Mouse (Mus musculus) limb, embryonic 10.5 days (tissue): ENCODE measurements around the gene Gm3149. TPM values are rescaled to one million over a fixed set of nuclear protein-coding genes. Genes with fewer than 3 reads are reported as not detected.
"Not testable (repeated sequence)": the region's sequence is repeated elsewhere in the genome, so short reads cannot be mapped to it uniquely, and the experiment has no call there.

ENCODE experiments used
- DNase-seq: peaks from one replicate; pipeline ENCODE4 v3.0.0-alpha.2; 2017; ENCODE audit warnings: low spot score
- H3K27ac ChIP-seq: fragments of 300-500 bp; sonication (generic); 2 replicates; pipeline ENCODE4 v1.5.1; 2016; ENCODE audit warnings: mild to moderate bottlenecking
- H3K27me3 ChIP-seq: fragments of 300-500 bp; sonication (generic); 2 replicates; pipeline ENCODE4 v1.6.1; 2016; ENCODE audit warnings: low read depth, mild to moderate bottlenecking; ENCODE audit not compliant: poor library complexity, severe bottlenecking
- H3K36me3 ChIP-seq: fragments of 300-500 bp; sonication (generic); 2 replicates; pipeline ENCODE4 v1.6.1; 2016; ENCODE audit warnings: mild to moderate bottlenecking, moderate library complexity
- H3K4me1 ChIP-seq: fragments of 300-500 bp; sonication (generic); 2 replicates; pipeline ENCODE4 v1.6.1; 2016
- H3K4me3 ChIP-seq: fragments of 300-500 bp; sonication (generic); 2 replicates; pipeline ENCODE4 v1.5.1; 2016; ENCODE audit warnings: mild to moderate bottlenecking, moderate library complexity
- H3K9me3 ChIP-seq: fragments of 300-500 bp; sonication (generic); replicated peaks from 2 replicates; pipeline ENCODE4 v1.6.1; 2016; ENCODE audit warnings: mild to moderate bottlenecking
- WGBS: fragments of 180-500 bp; shearing (Covaris S2); methylation state at CpG from one replicate; pipeline ENCODE4 v1.1.7; 2016; 5-methylcytosine and 5-hydroxymethylcytosine counted together
- polyA plus RNA-seq: library from polyadenylated mRNA; unstranded; fragments of >200 nt; fragmentation: Nextera tagmentation; extraction: Ambion mirVana; gene quantifications from 2 replicates; pipeline ENCODE4 v1.2.1, GENCODE M21; 2016

The Gm3149 gene
- not detected in 2 replicates for polyA plus RNA-seq

GRCm38 (mm10) chr14:4316983-4317382 is at the start of gene Gm3149:
Gene Gm3149, plus strand, starts transcription at chr14:4317283.
- no CpG with 5 or more reads among the region's 1 CpGs for WGBS
- H3K27ac ChIP-seq, H3K9me3 ChIP-seq, DNase-seq, H3K36me3 ChIP-seq, H3K4me3 ChIP-seq, H3K4me1 ChIP-seq, H3K27me3 ChIP-seq: not testable (repeated sequence)

- not testable (repeated sequence) for H3K4me3 ChIP-seq, H3K36me3 ChIP-seq, H3K9me3 ChIP-seq, H3K27me3 ChIP-seq, DNase-seq, H3K27ac ChIP-seq, H3K4me1 ChIP-seq
- 86% methylated on average over 2 of the region's 2 CpGs for WGBS
These were observed 47.7 kb upstream of the Gm3149 start for GRCm38 (mm10) chr14:4269238-4269950.

- H3K9me3 ChIP-seq, H3K36me3 ChIP-seq, H3K4me1 ChIP-seq, DNase-seq, H3K27ac ChIP-seq, H3K27me3 ChIP-seq, H3K4me3 ChIP-seq: not testable (repeated sequence)
- 90% methylated on average over 3 of the region's 3 CpGs for WGBS
These were observed 37.3 kb upstream of the Gm3149 start for GRCm38 (mm10) chr14:4279828-4280227.

- not testable (repeated sequence) for H3K4me1 ChIP-seq, H3K27me3 ChIP-seq, H3K9me3 ChIP-seq, H3K36me3 ChIP-seq
- peak within 1 kb of the TSS; percentile 64 for H3K27ac ChIP-seq
- peak within 1 kb of the TSS; percentile 50 for H3K4me3 ChIP-seq
- WGBS, result 4% methylated on average over 16 of the region's 48 CpGs
- peak; percentile 45 for DNase-seq
These were observed 17.5 kb downstream of the Gm3149 start, which contains the start of gene 2610042L04Rik for GRCm38 (mm10) chr14:4334476-4335080. Gene 2610042L04Rik, plus strand, starts transcription at chr14:4334763.

- H3K27me3 ChIP-seq, H3K36me3 ChIP-seq, H3K9me3 ChIP-seq, H3K4me3 ChIP-seq, H3K27ac ChIP-seq, H3K4me1 ChIP-seq, DNase-seq: not testable (repeated sequence)
- 12% methylated on average over 8 of the region's 8 CpGs for WGBS
These were observed 18.4 kb downstream of the Gm3149 start for GRCm38 (mm10) chr14:4335506-4335905.

- not testable (repeated sequence) for H3K36me3 ChIP-seq, H3K4me1 ChIP-seq, H3K9me3 ChIP-seq, DNase-seq, H3K27me3 ChIP-seq, H3K27ac ChIP-seq, H3K4me3 ChIP-seq
- WGBS, result 84% methylated on average over 3 of the region's 3 CpGs
These were observed 51.9 kb downstream of the Gm3149 start for GRCm38 (mm10) chr14:4368991-4369390.

GRCm38 (mm10) chr14:4369691-4370090 is 52.6 kb downstream of the Gm3149 start:
- H3K4me3 ChIP-seq, H3K27ac ChIP-seq, DNase-seq, H3K36me3 ChIP-seq, H3K27me3 ChIP-seq, H3K9me3 ChIP-seq, H3K4me1 ChIP-seq: not testable (repeated sequence)
- WGBS, result 84% methylated on average over 3 of the region's 3 CpGs

Other genes with a start within 250 kb of the Gm3149 start
- not detected in 2 replicates for gene Gm3115, start 233.2 kb upstream of the Gm3149 start, polyA plus RNA-seq
- gene Gm8108, start 206.8 kb upstream of the Gm3149 start, polyA plus RNA-seq, result 0.54 TPM in 1 of 2 replicates, not detected in the other
- gene Gm3127, start 152.3 kb upstream of the Gm3149 start, polyA plus RNA-seq, result not detected in 2 replicates
- 0.16 and 0.59 TPM in 2 replicates for gene Gm2974, start 134.7 kb upstream of the Gm3149 start, polyA plus RNA-seq
- not detected in 2 replicates for gene Gm3138, start 67.7 kb upstream of the Gm3149 start, polyA plus RNA-seq
- gene 2610042L04Rik, start 17.5 kb downstream of the Gm3149 start, polyA plus RNA-seq, result 0.85 and 0.96 TPM in 2 replicates
- not detected in 2 replicates for gene Gm3159, start 80.2 kb downstream of the Gm3149 start, polyA plus RNA-seq
- 0.23 TPM in 1 of 2 replicates, not detected in the other for gene Gm3164, start 98.2 kb downstream of the Gm3149 start, polyA plus RNA-seq
- gene Gm3173, start 113.7 kb downstream of the Gm3149 start, polyA plus RNA-seq, result not detected in 2 replicates
- gene Gm3182, start 164.5 kb downstream of the Gm3149 start, polyA plus RNA-seq, result not detected in 2 replicates
- gene Gm3047, start 238.1 kb downstream of the Gm3149 start, polyA plus RNA-seq, result not detected in 2 replicates